Mouse (Mus musculus) lung, adult 2 months (tissue): ENCODE data around the gene Slu7. TPM values are rescaled to one million over a fixed set of nuclear protein-coding genes. Genes with fewer than 3 reads are reported as not detected.
A peak's percentile ranks its signal among the peaks of the same experiment; 100 is the strongest.

Experiments
- DNase-seq: peaks from one replicate; pipeline ENCODE4 v3.0.0; 2022
- H3K4me1 ChIP-seq: fragments of 200-500 bp; 2 replicates; pipeline ENCODE4 v1.6.1; 2011; ENCODE audit warnings: low read length; ENCODE audit not compliant: control insufficient read depth, insufficient read depth
- H3K4me3 ChIP-seq: fragments of 200-500 bp; replicated peaks from 2 replicates; pipeline ENCODE3; 2011; ENCODE audit warnings: low read depth, mild to moderate bottlenecking, control low read depth, low read length; ENCODE audit errors: extremely low read depth
- CTCF ChIP-seq: fragments of 200-500 bp; IDR thresholded peaks from 2 replicates; pipeline ENCODE4 v1.5.1; 2011; ENCODE audit warnings: mild to moderate bottlenecking, low read length, control low read depth; ENCODE audit not compliant: insufficient read depth
- POLR2A ChIP-seq: fragments of 200-500 bp; IDR thresholded peaks from 2 replicates; pipeline ENCODE4 v1.6.1; 2011; ENCODE audit warnings: low read depth, mild to moderate bottlenecking, control low read depth, low read length, borderline replicate concordance; ENCODE audit errors: extremely low read depth
- WGBS: fragments of 180-500 bp; shearing (Covaris S2); methylation state at CpG from one replicate; pipeline ENCODE4 v1.1.7; 2018; 5-methylcytosine and 5-hydroxymethylcytosine counted together
- polyA plus RNA-seq: library from polyadenylated mRNA; depleted of rRNA; stranded (reverse); fragments of >200 nt; gene quantifications from 2 replicates; pipeline ENCODE4 v1.2.3, GENCODE M21; 2012

Slu7 gene
- polyA plus RNA-seq, 1 experiment = 6.0 TPM

GRCm38 (mm10) chr11:43395073-43395948 is 38.2 kb upstream of the Slu7 start:
- Histone ChIP-seq H3K4me1 (peaks cover 7% of the 10 kb centered on the region), H3K4me3 (no peak overlapping the region)
- no peak for TF ChIP-seq CTCF
- TF ChIP-seq POLR2A = no peak
- no peak for DNase-seq
- 46% methylated on average over 14 of the region's 14 CpGs for WGBS

DNA sequence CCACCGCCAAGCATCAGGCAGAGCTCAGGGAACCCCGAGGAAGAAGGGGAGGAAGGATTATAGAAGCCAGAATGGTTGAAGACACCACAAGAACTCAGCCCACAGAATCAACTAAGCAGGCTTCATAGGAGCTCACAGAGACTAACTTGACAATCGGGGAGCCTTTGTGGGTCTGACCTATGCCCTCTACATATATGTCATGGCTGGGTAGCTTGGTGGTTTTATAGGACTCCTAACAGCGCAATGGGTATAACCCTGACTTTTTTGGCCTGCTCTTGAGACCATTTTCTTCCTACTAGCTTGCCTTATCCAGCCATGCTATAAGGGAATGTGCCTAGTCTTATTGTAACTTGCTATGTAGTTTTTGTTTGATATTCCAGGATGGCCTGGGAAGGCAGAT is 37.3 kb upstream of the Slu7 start:
- 89% methylated on average over 4 of the region's 4 CpGs for WGBS
- no peak for DNase-seq
- TF ChIP-seq CTCF (no peak), POLR2A (no peak)
- Histone ChIP-seq H3K4me3 (no peak overlapping the region), H3K4me1 (peaks cover 7% of the 10 kb centered on the region)

GRCm38 (mm10) chr11:43396672-43397071 is 36.9 kb upstream of the Slu7 start:
- peaks cover 7% of the 10 kb centered on the region for H3K4me1 ChIP-seq
- 52% methylated on average over 7 of the region's 7 CpGs for WGBS
- no peak for TF ChIP-seq POLR2A
- no peak for TF ChIP-seq CTCF
- no peak for DNase-seq
- H3K4me3 ChIP-seq = no peak overlapping the region

GRCm38 (mm10) chr11:43399297-43399696 is 34.2 kb upstream of the Slu7 start:
- TF ChIP-seq POLR2A = no peak
- peak; percentile 48; the same call in 1 of the 2 replicates for TF ChIP-seq CTCF
- peaks cover 7% of the 10 kb centered on the region for H3K4me1 ChIP-seq
- WGBS = 45% methylated on average over 4 of the region's 4 CpGs
- H3K4me3 ChIP-seq = no peak overlapping the region
- no peak for DNase-seq

DNA sequence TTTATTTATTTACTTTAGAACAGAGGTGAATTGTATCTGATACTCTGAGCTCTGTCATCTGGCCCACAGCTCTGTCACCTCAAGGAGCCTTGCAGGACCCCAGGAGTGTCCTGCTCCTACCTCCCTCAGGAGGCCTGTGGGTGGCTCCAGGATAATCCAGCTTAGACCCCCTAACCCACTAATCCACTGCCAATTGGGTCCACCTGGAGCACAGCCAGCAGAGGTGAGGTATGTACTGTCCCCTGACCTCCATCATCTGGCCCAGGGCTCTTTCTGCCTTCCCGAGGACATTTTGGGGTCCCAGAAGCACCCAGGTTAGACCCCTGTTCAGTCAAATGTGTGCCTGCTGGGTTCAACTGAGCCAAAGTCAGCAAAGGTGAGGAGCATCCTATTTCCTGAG is 33.4 kb upstream of the Slu7 start:
- DNase-seq = no peak
- peaks cover 5% of the 10 kb centered on the region for H3K4me1 ChIP-seq
- WGBS = 94% methylated on average over 1 of the region's 1 CpGs
- no peak for TF ChIP-seq CTCF
- no peak for TF ChIP-seq POLR2A
- no peak overlapping the region for H3K4me3 ChIP-seq

DNA sequence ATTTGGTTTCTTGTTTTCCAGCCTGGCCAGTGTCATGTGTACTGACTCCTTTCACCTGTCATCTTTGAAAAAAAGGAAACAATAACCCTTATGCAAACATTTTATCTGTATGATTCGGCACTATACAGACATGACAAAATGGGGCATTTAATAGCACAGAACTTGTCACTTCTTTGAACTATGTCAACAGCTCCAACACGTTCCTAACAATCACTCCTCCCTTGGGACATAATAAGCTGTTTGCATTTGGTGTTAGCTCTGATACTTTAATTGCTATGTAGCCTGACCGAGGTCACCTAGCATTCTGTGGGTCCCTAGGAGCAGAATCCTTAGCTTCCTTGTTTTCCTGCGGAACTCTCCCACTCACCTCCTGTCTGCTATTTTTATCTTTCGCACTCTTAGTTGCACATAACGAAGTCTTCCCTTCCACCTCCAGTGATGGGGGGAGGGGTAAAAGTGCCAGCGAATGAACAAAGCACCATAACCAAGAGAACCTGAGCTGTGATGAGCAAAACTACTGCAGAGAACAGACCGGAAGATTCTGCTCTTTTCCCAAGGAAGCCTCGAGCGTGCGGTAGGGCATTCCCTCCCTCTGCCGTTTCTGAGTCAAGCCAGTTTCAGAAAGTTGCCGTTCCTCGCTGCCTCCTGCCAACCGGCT is 29.3 kb upstream of the Slu7 start:
- Histone ChIP-seq H3K4me3 (no peak overlapping the region), H3K4me1 (no peaks in the 10 kb centered on the region)
- TF ChIP-seq POLR2A = no peak
- no peak for TF ChIP-seq CTCF
- DNase-seq = no peak
- 79% methylated on average over 15 of the region's 15 CpGs for WGBS

GRCm38 (mm10) chr11:43408888-43409287 is 24.7 kb upstream of the Slu7 start:
- TF ChIP-seq POLR2A = no peak
- TF ChIP-seq CTCF = no peak
- H3K4me1 ChIP-seq = no peaks in the 10 kb centered on the region
- WGBS = 69% methylated on average over 2 of the region's 2 CpGs
- no peak overlapping the region for H3K4me3 ChIP-seq
- DNase-seq = no peak

GRCm38 (mm10) chr11:43410291-43410690 is 23.3 kb upstream of the Slu7 start:
- 64% methylated on average over 7 of the region's 7 CpGs for WGBS
- TF ChIP-seq CTCF (no peak), POLR2A (no peak)
- DNase-seq = no peak
- Histone ChIP-seq H3K4me1 (no peaks in the 10 kb centered on the region), H3K4me3 (no peak overlapping the region)

GRCm38 (mm10) chr11:43411413-43411812 is 22.1 kb upstream of the Slu7 start:
- 0% methylated on average over 1 of the region's 1 CpGs for WGBS
- TF ChIP-seq POLR2A (no peak), CTCF (peak; percentile 46; the same call in 1 of the 2 replicates)
- DNase-seq = peak; percentile 75

More at GRCm38 (mm10) chr11:43411413-43411812, 22.1 kb upstream of the Slu7 start:
- Histone ChIP-seq H3K4me3 (no peak overlapping the region), H3K4me1 (no peaks in the 10 kb centered on the region)
